Mouse (Mus musculus): ENCODE measurements around the gene Stard13.

Stard13 gene

DNA sequence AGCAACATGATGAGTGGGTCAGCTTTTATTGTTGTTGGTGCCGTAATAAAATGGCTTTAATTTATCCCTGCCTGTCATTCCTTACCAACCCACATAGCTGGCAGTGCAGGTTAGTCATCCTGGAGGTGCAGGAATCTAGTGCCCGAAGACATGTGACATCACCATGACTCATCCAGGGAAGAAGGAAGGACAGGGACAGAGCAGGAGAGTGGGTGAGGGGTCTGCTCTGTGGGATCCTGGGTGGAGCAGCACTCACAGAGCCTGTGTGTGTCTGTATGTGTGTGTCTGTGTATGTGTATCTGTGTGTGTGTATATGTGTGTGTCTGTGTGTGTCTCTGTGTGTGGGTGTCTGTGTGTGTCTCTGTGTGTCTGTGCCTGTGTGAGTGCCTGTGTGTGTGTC, 237.1 kb downstream of the Stard13 start:
- no peak for DNase-seq

DNA sequence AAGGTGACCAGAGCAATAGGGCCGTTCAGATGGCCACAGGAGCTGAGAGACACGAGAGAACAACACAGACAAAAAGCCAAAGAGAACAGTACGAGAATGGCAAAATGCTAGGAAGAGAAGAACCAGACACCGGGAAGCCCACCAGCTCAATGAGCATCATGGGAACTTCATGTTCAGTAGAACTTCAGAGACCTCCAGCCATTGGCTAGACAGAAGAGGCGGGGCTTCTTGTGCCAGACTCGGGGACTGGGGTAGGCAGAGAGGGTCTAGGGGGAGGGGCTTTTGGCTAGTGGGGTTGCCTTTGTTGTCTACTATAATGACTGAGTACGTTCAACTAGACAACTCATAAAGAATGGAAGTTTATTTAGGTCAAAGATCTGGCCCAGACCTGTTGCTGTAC, 239.5 kb downstream of the Stard13 start:
- DNase-seq = no peak
